Mouse (Mus musculus): Measurements from ENCODE around the gene Erfe.

DNA sequence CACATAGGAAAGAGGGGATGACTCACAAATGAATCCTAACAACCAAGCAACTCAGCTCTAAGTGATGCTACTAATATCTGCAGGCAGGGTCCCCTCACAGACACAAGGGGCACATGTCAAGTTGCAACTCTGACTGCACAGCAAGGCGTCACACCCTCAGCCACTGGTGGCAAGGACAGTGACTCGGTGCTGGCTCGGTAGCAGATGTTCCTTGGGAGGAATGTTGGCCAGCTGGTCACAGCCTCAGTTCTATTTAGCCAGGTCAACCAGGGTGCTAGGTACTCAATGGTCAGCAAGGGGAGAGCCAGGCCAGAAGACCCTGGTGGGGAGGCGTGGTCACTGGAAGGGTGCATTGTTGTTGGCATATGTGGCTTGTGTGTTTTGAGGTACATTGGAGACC, 41.6 kb downstream of the Erfe start:
- no peak for TF ChIP-seq CTCF (IDR thresholded peaks at IDR 0.05; ENCODE audit: low read depth, low read length)
- TF ChIP-seq GATA1 (IDR thresholded peaks at IDR 0.05; ENCODE audit: borderline replicate concordance, low read length): no peak
- no peak for TF ChIP-seq GATA2 (IDR thresholded peaks at IDR 0.05; ENCODE audit: borderline replicate concordance, low read depth, low read length)
- TF ChIP-seq POLR2AphosphoS5 (IDR thresholded peaks at IDR 0.05; ENCODE audit: insufficient replicate concordance, low read depth, low read length): no peak
